Mouse (Mus musculus) G1E (cell line): Measurements from ENCODE around the gene Car12.

Experiments
- CTCF ChIP-seq: IDR thresholded peaks from 2 replicates; pipeline ENCODE4 v1.5.1; 2012; ENCODE audit warnings: low read depth, low read length, inconsistent platforms, mixed read lengths
- GATA1 ChIP-seq: IDR thresholded peaks from 2 replicates; pipeline ENCODE4 v1.6.1; 2012; ENCODE audit warnings: borderline replicate concordance, low read length, inconsistent platforms, mixed read lengths

GRCm38 (mm10) chr9:66734568-66734967, 21.1 kb downstream of the Car12 start:
- TF ChIP-seq CTCF (no peak), GATA1 (no peak)
